Mouse (Mus musculus): Measurements from ENCODE around the gene Bbc3.

GRCm38 (mm10) chr7:16345297-16345696, 37.1 kb downstream of the Bbc3 start:
- TF ChIP-seq EP300 (IDR thresholded peaks at IDR 0.05; ENCODE audit: low read depth) (no peak), CTCF (IDR thresholded peaks at IDR 0.05; ENCODE audit: low read depth) (no peak)

Measured in heart, postnatal 0 days (tissue).